Mouse (Mus musculus): ENCODE measurements around the gene Nrg3.
A peak's percentile ranks its signal among the peaks of the same experiment; 100 is the strongest.

Nrg3 gene

DNA sequence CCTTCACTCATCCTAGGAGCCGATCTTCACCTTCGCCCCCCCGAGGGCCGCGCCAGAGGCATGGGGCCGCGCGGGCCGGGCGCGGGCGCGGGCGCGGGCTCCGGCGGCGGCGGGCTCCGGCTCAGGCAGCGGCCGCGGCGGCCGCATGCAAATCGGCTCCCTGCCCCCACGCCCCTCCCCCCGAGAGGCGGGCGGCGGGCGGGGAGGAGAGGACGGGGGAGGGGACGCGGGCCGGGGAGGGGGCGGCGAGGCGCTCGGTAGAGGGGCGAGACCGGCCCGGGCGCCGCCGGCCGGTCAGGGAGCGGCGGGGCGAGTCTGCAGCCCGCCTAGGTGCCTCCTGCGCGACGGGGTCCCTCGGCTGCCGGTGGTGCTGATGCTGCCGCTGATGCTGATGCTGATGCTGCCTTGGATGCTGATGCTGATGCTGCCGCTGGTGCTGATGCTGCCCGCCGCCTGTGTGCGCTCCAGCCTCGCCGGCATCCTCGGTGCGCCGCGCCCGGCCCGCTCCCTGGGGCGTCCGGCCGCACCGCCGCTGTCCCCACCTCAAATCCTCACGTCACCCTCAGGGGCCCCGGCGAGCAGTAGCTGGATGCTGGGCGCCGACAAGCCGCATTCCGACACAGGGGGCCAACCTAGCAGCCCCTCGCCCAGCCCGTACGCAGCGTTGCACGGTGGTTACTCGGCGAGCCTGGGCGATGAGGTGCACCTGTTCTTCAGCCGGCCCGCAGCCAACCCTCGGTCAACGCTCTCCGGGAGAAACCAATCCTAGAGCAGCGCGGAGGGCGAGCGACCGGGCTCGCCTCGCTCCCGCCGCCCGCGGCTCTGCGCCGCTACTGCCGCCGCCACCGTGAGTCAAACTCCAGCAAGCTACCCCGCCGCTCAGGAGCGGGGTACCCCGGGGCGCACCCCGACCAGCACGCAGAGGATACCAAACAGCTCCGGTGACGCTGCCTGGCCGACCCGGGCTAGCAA lies at the start of gene Nrg3:
Gene Nrg3, minus strand, starts transcription at position 299 of the 972 bp plus-strand sequence.
- DNase-seq (ENCODE audit: low spot score in 2 of 2), result peak in 1 of 2 experiments; percentile 55

- no peak for DNase-seq (ENCODE audit: low spot score in 2 of 2)
These were observed 36.1 kb upstream of the Nrg3 start for GRCm38 (mm10) chr14:39508956-39509355.

- no peak for DNase-seq (ENCODE audit: low spot score in 2 of 2)
These were observed 903 bp upstream of the Nrg3 start for GRCm38 (mm10) chr14:39473771-39474211.

GRCm38 (mm10) chr14:39472146-39472751 lies 639 bp downstream of the Nrg3 start:
- DNase-seq (ENCODE audit: low spot score in 2 of 2), result peak in 1 of 2 experiments; percentile 63

DNA sequence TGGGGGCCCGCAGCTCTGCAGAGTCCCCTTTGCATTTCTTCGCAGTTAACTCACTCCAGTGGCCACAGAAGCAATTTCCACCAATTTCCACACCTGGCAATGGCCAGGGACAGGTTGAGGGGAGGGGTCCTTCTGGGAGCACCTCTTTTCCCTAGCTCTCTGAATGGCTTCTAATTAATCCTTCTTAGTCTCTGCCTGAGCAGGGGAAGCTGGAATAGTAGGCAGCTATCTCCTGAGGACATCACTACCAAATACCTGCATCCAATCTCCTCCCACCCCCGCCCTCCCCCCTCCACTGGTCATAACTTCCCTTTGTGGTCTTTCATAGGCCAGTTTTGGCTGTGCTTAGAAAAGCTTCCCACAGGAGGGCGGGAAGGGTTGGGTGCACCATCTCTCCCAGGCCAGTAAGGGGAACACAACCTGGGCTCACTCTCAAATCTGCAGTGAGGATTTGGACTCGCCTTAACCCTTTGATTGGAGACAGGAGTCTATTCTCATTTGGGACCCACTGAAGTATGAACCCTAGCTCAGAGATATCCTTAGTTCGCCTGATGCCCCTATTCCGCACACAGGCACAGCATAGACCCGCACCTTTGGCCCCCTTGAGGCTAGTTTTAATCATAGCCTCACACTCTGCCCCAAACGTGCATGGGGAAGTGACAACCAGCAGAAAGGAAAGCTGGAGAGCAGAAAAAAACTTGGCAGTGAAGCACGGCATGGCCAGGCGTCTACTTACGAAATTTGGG lies 1.5 kb downstream of the Nrg3 start:
- DNase-seq (ENCODE audit: low spot score in 2 of 2), result no peak

DNA sequence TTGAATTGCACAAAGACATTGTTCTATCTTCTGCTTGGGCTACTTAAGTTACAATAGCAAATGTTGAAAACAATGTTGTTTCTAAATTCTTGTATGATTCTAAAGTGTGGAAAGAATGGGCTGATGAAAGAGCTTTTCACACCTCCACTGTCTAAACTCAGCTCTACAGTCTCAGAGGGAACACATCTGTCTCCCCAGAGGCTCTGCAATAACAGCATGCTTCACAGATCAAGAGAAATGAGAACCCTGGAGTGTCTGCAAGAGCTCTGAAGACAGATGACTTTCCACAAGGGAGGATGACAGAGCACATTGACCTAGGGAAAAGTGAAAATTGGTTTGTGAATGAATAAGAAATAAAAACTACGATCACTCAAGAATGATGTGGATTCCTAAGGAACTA lies 27.4 kb downstream of the Nrg3 start:
- no peak for DNase-seq (ENCODE audit: low spot score in 2 of 2)

GRCm38 (mm10) chr14:39428503-39428902 lies 44.4 kb downstream of the Nrg3 start:
- DNase-seq (ENCODE audit: low spot score in 2 of 2), result no peak

DNA sequence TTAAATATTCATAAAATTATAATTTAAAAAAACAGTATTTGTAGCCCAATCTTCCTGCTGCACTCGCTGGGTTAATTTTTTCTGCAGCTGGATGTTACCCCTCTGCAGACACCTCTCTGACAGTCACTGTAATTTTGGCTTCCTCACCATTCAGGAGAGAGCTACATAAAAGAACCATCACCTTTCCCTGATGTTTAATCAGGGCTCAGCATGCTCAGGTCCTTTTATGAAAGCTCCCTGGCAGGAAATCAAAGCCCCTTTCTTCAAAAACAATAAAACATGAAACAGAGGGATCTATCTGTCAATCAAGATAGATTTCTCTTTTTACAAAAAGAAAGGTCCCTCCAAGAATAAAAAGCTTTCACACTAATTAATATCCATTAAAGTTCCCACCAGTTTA lies 51.0 kb downstream of the Nrg3 start:
- no peak for DNase-seq (ENCODE audit: low spot score in 2 of 2)

DNA sequence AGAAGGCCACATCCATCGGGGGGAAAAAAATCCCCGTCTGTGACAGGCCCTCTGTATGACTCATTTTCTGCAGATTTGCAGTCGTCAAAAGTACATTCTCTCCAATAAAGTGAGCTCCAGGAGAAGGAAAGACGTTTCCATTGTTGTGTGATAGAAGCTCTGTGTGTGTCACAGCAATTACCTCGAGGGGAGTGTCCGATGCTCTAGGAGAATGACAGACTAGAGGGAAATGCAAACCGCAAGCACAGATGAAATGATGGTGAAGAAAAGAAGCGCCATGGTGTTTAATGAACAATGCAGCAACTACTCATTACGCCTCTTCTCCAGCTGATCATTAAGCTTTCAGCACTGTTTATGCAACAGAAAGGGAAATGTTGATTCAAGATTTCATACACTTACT lies 59.6 kb downstream of the Nrg3 start:
- no peak for DNase-seq (ENCODE audit: low spot score in 2 of 2)

DNA sequence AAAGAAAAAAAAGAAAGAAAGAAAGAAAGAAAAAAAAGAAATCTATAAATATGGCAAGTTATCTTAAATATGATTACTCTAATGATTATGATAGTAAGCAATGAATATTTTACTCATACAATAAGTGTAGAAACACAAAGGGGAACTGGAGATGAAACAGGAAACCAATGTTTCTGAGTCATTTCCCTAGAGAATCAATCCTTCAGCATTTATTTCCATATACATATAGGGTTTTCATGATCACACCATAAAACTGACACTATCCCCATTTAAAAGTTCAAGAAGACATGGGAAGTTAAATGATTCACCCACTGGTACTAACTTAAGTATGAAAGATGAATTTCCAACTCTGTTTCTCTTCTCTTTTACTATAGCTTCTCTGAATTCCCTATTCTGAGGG lies 86.0 kb downstream of the Nrg3 start:
- no peak for DNase-seq (ENCODE audit: low spot score in 2 of 2)

GRCm38 (mm10) chr14:39381321-39381720 lies 91.6 kb downstream of the Nrg3 start:
- no peak for DNase-seq (ENCODE audit: low spot score in 2 of 2)

GRCm38 (mm10) chr14:39373220-39373619 lies 99.7 kb downstream of the Nrg3 start:
- no peak for DNase-seq (ENCODE audit: low spot score in 2 of 2)

- no peak for DNase-seq (ENCODE audit: low spot score in 2 of 2)
These were observed 116.6 kb downstream of the Nrg3 start for GRCm38 (mm10) chr14:39356251-39356650.

GRCm38 (mm10) chr14:39351979-39352737 lies 120.7 kb downstream of the Nrg3 start:
- DNase-seq (ENCODE audit: low spot score in 2 of 2), result no peak

DNA sequence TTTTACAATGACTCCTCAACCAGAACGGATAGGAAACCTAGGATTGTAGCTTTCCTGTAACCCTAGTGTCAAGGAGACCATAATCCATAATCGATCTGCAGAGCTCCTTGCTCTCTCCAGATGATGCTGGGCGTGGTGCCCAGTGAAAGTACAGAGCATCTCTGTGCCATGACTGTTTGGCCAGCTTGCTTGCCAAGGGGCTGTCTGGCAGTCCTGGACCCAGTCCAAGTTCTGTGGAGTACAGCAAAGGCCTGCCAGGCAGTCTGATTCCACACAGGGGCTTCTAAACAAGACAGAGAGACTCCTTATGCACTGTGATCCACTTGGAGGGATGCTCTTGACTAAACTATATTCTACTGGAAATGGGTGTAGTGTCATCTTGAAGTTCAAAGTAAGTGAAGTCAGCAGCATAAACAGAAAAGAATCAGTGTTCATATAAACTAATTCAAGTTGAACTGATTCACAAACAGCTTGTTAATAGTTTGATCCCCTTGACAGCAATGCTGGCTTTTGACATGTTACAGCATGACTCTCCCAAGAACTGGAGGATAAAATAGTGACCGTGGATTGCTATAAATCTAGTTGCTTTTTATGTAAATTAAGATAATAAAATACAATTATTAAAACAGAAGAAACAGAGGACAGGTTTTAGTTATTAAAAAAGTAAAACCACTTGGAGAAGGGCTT lies 155.3 kb downstream of the Nrg3 start:
- no peak for DNase-seq (ENCODE audit: low spot score in 2 of 2)

DNA sequence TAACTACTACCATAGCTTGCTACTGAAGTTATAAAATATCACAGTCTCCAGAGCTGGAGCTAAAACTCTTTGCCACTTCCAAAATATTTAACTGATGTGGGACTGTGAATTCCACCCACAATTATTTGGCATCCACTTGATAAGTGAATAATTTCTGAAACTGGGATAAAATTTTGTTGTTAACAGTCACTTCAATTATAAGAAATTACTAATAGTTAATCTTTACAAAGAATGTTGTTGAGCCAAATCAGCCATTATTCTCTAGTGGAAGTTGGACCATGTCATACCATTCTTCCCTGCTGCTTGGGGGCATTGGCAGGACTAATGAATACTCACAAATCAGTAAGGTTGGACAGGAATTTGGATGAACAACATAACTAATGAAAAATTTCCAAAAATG lies 158.8 kb downstream of the Nrg3 start:
- DNase-seq (ENCODE audit: low spot score in 2 of 2), result no peak

DNA sequence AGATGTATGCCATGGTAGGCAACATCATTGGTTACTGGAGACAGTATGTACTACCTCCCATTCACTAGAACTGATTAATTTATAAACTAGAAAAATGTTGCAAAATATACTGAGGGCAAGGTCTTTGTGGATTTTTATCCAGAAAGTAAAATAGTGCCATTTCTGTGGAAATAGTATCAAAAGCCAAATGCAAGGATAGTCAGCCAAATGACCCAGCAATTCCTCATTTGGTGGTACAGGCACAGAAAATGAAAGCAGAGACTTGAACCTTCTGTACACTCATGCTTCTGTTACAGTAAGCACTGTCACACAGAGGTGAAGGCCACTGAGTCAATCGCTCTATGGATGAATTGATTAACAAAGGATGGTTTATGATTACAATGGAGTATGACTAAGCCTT lies 207.8 kb downstream of the Nrg3 start:
- DNase-seq (ENCODE audit: low spot score in 2 of 2), result no peak

- DNase-seq (ENCODE audit: low spot score in 2 of 2), result no peak
These were observed 208.5 kb downstream of the Nrg3 start for GRCm38 (mm10) chr14:39264422-39264821.

- DNase-seq (ENCODE audit: low spot score in 2 of 2), result no peak
These were observed 211.9 kb downstream of the Nrg3 start for GRCm38 (mm10) chr14:39261016-39261415.

- no peak for DNase-seq (ENCODE audit: low spot score in 2 of 2)
These were observed 217.5 kb downstream of the Nrg3 start for GRCm38 (mm10) chr14:39255391-39255790.

GRCm38 (mm10) chr14:39240267-39240666 lies 232.6 kb downstream of the Nrg3 start:
- DNase-seq (ENCODE audit: low spot score in 2 of 2), result no peak
